Mouse (Mus musculus) heart, embryonic 12.5 days (tissue): ENCODE data around the gene Slc5a10. TPM values are rescaled to one million over a fixed set of nuclear protein-coding genes. Genes with fewer than 3 reads are reported as not detected.

Experiments used
- ATAC-seq: fragments of 200-750 bp; cut with Nextera tagmentation; 2 replicates; pipeline ENCODE4 v1.8.0; 2017; ENCODE audit warnings: moderate TSS enrichment, moderate library complexity; ENCODE audit not compliant: insufficient number of reproducible peaks, low FRiP score
- H3K27ac ChIP-seq: fragments of 300-500 bp; sonication (generic); 2 replicates; pipeline ENCODE4 v1.5.1; 2016; ENCODE audit warnings: mild to moderate bottlenecking, moderate library complexity; ENCODE audit not compliant: poor library complexity, severe bottlenecking
- H3K27me3 ChIP-seq: fragments of 300-500 bp; sonication (generic); replicated peaks from 2 replicates; pipeline ENCODE4 v1.6.1; 2016; ENCODE audit warnings: mild to moderate bottlenecking, moderate library complexity
- H3K36me3 ChIP-seq: fragments of 300-500 bp; sonication (generic); 2 replicates; pipeline ENCODE4 v1.6.1; 2016; ENCODE audit warnings: mild to moderate bottlenecking, moderate library complexity
- H3K4me1 ChIP-seq: fragments of 300-500 bp; sonication (generic); replicated peaks from 2 replicates; pipeline ENCODE4 v1.6.1; 2016; ENCODE audit warnings: mild to moderate bottlenecking
- H3K4me2 ChIP-seq: fragments of 300-500 bp; sonication (generic); 2 replicates; pipeline ENCODE4 v1.6.1; 2016; ENCODE audit warnings: mild to moderate bottlenecking, moderate library complexity
- H3K4me3 ChIP-seq: fragments of 300-500 bp; sonication (generic); 2 replicates; pipeline ENCODE4 v1.5.1; 2016; ENCODE audit warnings: mild to moderate bottlenecking
- H3K9ac ChIP-seq: fragments of 300-500 bp; sonication (generic); 2 replicates; pipeline ENCODE4 v1.6.1; 2016; ENCODE audit warnings: mild to moderate bottlenecking, moderate library complexity
- H3K9me3 ChIP-seq: fragments of 300-500 bp; sonication (generic); replicated peaks from 2 replicates; pipeline ENCODE4 v1.6.1; 2016; ENCODE audit warnings: mild to moderate bottlenecking, moderate library complexity
- WGBS: fragments of 180-500 bp; shearing (Covaris S2); methylation state at CpG from one replicate; pipeline ENCODE4 v1.1.7; 2016; 5-methylcytosine and 5-hydroxymethylcytosine counted together
- polyA plus RNA-seq: library from polyadenylated mRNA; unstranded; fragments of >200 nt; fragmentation: Nextera tagmentation; extraction: Ambion mirVana; gene quantifications from 2 replicates; pipeline ENCODE4 v1.2.1, GENCODE M21; 2016

Slc5a10 gene
- polyA plus RNA-seq, 1 experiment from 2014 or later: not detected

DNA sequence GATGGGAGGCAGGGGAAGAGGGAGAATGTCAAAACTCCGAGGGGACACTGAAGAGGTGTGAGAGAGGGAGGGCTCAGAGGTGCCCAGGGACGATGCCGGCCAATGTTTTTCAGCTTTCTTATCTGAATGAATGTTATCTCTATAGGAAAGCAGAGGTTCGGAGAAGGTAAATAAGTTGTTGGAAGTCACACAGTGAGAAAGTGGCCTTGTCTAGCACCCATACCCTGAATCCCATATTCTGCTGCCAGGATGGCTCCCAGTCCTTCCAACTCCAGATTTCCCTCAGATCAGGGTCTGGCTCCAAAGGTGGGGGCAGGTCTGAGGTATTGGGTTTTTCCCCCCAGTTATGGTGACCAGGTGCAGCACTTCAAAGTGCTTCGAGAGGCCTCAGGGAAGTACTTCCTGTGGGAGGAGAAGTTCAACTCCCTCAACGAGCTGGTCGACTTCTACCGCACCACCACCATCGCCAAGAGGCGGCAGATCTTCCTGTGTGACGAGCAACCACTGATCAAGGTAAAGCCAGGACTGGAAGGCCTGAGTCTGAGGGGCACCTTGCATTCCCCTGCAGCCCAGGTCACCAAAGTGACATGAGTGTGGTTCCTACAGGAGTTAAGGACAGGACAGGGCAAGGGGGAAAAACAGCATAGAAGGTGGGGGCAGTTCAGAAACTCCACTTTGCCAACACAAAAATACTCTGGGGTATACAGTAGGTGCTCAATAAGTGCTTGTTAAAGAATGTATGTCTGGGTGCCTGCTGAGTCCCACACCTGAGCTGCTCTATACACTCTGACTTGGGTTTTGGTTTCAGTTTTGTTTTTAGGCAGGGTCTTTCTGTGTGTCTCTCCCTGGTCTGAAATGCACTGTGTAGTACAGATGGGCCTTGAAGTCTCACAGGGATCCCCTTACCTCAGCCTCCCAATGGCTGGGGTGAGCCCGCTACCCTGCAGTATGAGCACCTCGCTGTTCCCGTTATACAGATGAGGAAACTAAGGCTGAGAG, 50.8 kb downstream of the Slc5a10 start:
- Histone ChIP-seq H3K27me3 (peaks cover 20% of the 10 kb centered on the region; the same call in 1 of the 2 replicates), H3K4me3 (no peak overlapping the region), H3K4me1 (peaks cover 12% of the 10 kb centered on the region; the same call in 1 of the 2 replicates), H3K4me2 (no peak overlapping the region), H3K27ac (no peak overlapping the region), H3K9me3 (no peaks in the 10 kb centered on the region), H3K36me3 (no peaks in the 10 kb centered on the region), H3K9ac (no peak overlapping the region)
- no peak for ATAC-seq
- WGBS: 58% methylated on average over 14 of the region's 14 CpGs

GRCm38 (mm10) chr11:61667782-61668181, 52.8 kb downstream of the Slc5a10 start:
- Histone ChIP-seq H3K27ac (no peak overlapping the region), H3K4me1 (0 out of 2 replicates have a peak, but pooled peaks cover 4% of the 10 kb centered on the region), H3K4me2 (no peak overlapping the region), H3K9ac (no peak overlapping the region), H3K9me3 (no peaks in the 10 kb centered on the region), H3K4me3 (no peak overlapping the region), H3K36me3 (no peaks in the 10 kb centered on the region), H3K27me3 (peaks cover 11% of the 10 kb centered on the region; the same call in 1 of the 2 replicates)
- 77% methylated on average over 5 of the region's 5 CpGs for WGBS
- no peak for ATAC-seq

GRCm38 (mm10) chr11:61667248-61667647, 53.4 kb downstream of the Slc5a10 start:
- no peak for ATAC-seq
- no peaks in the 10 kb centered on the region for H3K36me3 ChIP-seq
- WGBS: 90% methylated on average over 5 of the region's 5 CpGs

GRCm38 (mm10) chr11:61665991-61666799, 54.4 kb downstream of the Slc5a10 start:
- no peak overlapping the region for H3K27ac ChIP-seq
- H3K4me3 ChIP-seq: no peak overlapping the region
- no peak for ATAC-seq
- no peaks in the 10 kb centered on the region for H3K9me3 ChIP-seq
- H3K27me3 ChIP-seq: peaks cover 9% of the 10 kb centered on the region; the same call in 1 of the 2 replicates
- H3K9ac ChIP-seq: no peak overlapping the region
- H3K4me2 ChIP-seq: no peak overlapping the region
- no peaks in the 10 kb centered on the region for H3K4me1 ChIP-seq
- H3K36me3 ChIP-seq: no peaks in the 10 kb centered on the region
- 40% methylated on average over 7 of the region's 7 CpGs for WGBS

More at GRCm38 (mm10) chr11:61667248-61667647, 53.4 kb downstream of the Slc5a10 start:
- no peak overlapping the region for H3K27ac ChIP-seq
- H3K9me3 ChIP-seq: no peaks in the 10 kb centered on the region
- H3K27me3 ChIP-seq: peaks cover 9% of the 10 kb centered on the region; the same call in 1 of the 2 replicates
- no peak overlapping the region for H3K4me3 ChIP-seq
- no peak overlapping the region for H3K9ac ChIP-seq
- 0 out of 2 replicates have a peak, but pooled peaks cover 3% of the 10 kb centered on the region for H3K4me1 ChIP-seq
- no peak overlapping the region for H3K4me2 ChIP-seq

DNA sequence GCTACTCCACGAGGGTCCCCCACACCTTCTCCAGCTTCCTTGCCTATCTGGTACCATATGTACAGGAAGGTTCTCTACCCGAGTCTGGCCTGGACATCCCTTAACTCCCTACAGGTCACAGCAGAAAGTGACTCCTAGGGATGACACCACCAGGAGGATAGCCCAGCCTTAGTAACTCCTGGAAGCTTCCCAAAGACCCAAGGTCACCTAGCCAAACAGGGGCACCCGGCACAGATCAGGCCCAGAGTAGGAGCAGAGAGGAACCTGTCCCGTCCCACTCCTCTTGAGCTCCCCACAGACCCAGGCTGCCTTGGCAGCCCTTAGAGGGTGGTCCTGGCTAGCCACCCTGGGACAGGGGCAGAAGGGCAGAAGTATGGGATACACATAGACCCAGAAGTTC, 55.2 kb downstream of the Slc5a10 start:
- no peak for ATAC-seq
- no peaks in the 10 kb centered on the region for H3K4me1 ChIP-seq
- no peak overlapping the region for H3K27ac ChIP-seq
- peaks cover 9% of the 10 kb centered on the region; the same call in 1 of the 2 replicates for H3K27me3 ChIP-seq
- 73% methylated on average over 4 of the region's 4 CpGs for WGBS
- H3K9me3 ChIP-seq: no peaks in the 10 kb centered on the region
- no peak overlapping the region for H3K4me3 ChIP-seq
- no peak overlapping the region for H3K9ac ChIP-seq
- H3K4me2 ChIP-seq: no peak overlapping the region
- no peaks in the 10 kb centered on the region for H3K36me3 ChIP-seq

DNA sequence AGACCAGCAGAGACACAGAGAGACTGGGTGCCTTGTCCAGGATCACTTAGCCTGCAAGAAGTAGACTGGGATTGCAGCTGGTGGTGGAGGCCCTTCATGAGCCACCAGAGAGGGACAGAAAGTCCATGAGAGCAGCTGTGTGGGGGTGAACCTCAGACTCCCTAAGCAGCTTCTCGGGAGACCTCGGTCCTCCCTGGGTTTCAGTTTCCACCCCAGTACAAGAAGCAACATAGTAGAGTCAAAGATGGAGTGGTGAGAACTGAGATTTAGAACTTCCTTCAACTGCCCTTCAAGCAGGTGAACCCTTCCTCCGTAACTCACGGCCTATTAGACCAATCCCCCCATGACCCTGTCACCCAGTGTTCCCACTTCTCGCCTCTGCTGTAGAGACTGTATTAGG, 58.4 kb downstream of the Slc5a10 start:
- Histone ChIP-seq H3K27me3 (peaks cover 5% of the 10 kb centered on the region; the same call in 1 of the 2 replicates), H3K4me3 (no peak overlapping the region), H3K4me2 (no peak overlapping the region), H3K9me3 (no peaks in the 10 kb centered on the region), H3K4me1 (peaks cover 16% of the 10 kb centered on the region), H3K36me3 (no peaks in the 10 kb centered on the region), H3K27ac (no peak overlapping the region), H3K9ac (no peak overlapping the region)
- 80% methylated on average over 5 of the region's 5 CpGs for WGBS
- ATAC-seq: no peak

- Histone ChIP-seq H3K27me3 (no peaks in the 10 kb centered on the region), H3K27ac (no peak overlapping the region), H3K4me2 (no peak overlapping the region), H3K9me3 (no peaks in the 10 kb centered on the region), H3K4me1 (peaks cover 16% of the 10 kb centered on the region), H3K4me3 (no peak overlapping the region), H3K36me3 (no peaks in the 10 kb centered on the region), H3K9ac (no peak overlapping the region)
- no peak for ATAC-seq
- 65% methylated on average over 7 of the region's 7 CpGs for WGBS
These were observed 59.7 kb downstream of the Slc5a10 start for GRCm38 (mm10) chr11:61660806-61661392.

- Histone ChIP-seq H3K9ac (no peak overlapping the region), H3K36me3 (no peaks in the 10 kb centered on the region), H3K27ac (no peak overlapping the region), H3K4me3 (no peak overlapping the region), H3K4me1 (peaks cover 16% of the 10 kb centered on the region), H3K4me2 (no peak overlapping the region), H3K27me3 (no peaks in the 10 kb centered on the region), H3K9me3 (no peaks in the 10 kb centered on the region)
- ATAC-seq: no peak
- 87% methylated on average over 8 of the region's 8 CpGs for WGBS
These were observed 60.6 kb downstream of the Slc5a10 start for GRCm38 (mm10) chr11:61660001-61660400.

- H3K4me3 ChIP-seq: no peak overlapping the region
- no peaks in the 10 kb centered on the region for H3K9me3 ChIP-seq
- peaks cover 16% of the 10 kb centered on the region for H3K4me1 ChIP-seq
- H3K4me2 ChIP-seq: no peak overlapping the region
- H3K36me3 ChIP-seq: no peaks in the 10 kb centered on the region
- 70% methylated on average over 4 of the region's 4 CpGs for WGBS
- no peak overlapping the region for H3K27ac ChIP-seq
- no peak for ATAC-seq
- H3K9ac ChIP-seq: no peak overlapping the region
- no peaks in the 10 kb centered on the region for H3K27me3 ChIP-seq
These were observed 61.4 kb downstream of the Slc5a10 start for GRCm38 (mm10) chr11:61659011-61659858.

DNA sequence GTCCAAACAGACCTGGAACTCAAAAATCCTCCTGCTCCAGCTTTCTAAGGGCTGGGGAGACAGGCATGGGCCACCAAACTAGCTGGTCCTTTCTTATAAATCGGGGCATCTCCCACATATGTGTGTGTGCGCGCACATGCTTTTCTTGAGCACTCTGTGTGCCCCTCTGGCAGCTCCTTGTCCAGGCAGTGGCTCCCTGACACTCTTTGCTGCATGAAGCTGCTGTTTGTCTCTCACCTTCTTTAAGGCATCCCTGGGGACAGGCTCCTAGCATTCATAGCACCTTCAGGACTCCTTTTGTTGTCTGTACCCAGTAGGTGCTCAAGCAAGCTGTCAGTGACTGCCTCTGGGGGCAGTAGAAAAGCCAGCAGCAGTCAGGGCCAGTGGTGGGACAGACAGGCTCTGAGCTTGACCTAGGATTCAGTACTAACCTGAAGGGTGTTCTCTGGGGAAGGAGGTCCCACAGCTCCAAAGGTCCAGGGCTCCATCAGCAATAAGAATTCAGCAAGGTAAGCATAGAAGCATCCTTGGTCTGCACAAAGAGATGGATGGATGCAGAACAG, 62.2 kb downstream of the Slc5a10 start:
- Histone ChIP-seq H3K27me3 (no peaks in the 10 kb centered on the region), H3K27ac (no peak overlapping the region), H3K4me3 (no peak overlapping the region), H3K36me3 (no peaks in the 10 kb centered on the region), H3K9me3 (no peaks in the 10 kb centered on the region), H3K4me2 (no peak overlapping the region), H3K4me1 (peaks cover 16% of the 10 kb centered on the region), H3K9ac (no peak overlapping the region)
- ATAC-seq: no peak
- 86% methylated on average over 3 of the region's 3 CpGs for WGBS
